Mouse (Mus musculus): Measurements from ENCODE around the gene Poll.
"Not testable (repeated sequence)": the region's sequence is repeated elsewhere in the genome, so short reads cannot be mapped to it uniquely, and the experiment has no call there.

DNA sequence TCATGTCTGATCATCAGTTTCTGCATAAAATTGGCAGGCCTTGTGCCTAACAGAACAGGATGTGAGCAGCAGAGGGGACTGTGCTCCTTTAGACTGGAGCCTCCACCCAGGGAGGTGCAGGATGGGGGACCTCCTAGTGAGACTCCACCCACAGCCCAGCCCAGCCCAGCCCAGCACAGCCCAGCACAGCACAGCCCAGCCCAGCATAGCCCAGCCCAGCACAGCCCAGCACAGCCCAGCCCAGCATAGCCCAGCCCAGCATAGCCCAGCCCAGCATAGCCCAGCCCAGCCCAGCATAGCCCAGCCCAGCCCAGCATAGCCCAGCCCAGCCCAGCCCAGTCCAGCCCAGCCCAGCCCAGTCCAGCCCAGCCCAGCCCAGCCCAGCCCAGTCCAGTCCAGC lies 12.1 kb downstream of the Poll start:
- not testable (repeated sequence) for TF ChIP-seq CTCF, EP300 (IDR thresholded peaks at IDR 0.05)
